Mouse (Mus musculus) heart, adult 2 months (tissue): ENCODE measurements at regions not wholly inside any gene's neighbourhood (a gene's known extent, or its start where the extent isn't known, plus 50 kb on each side); places are given as distances from the start of the nearest gene placed in this dataset.
"Not testable (repeated sequence)": the region's sequence is repeated elsewhere in the genome, so short reads cannot be mapped to it uniquely, and the experiment has no call there.

Source experiments
- CTCF ChIP-seq: fragments of 200-600 bp; IDR thresholded peaks from 2 replicates; pipeline ENCODE4 v1.8.1; 2022; ENCODE audit warnings: antibody characterized with exemption, mild to moderate bottlenecking, moderate library complexity
- EP300 ChIP-seq: fragments of 200-500 bp; IDR thresholded peaks from 2 replicates; pipeline ENCODE4 v1.6.1; 2011; ENCODE audit warnings: low read depth, low read length, control low read depth; ENCODE audit not compliant: insufficient read depth
- POLR2A ChIP-seq: fragments of 200-500 bp; IDR thresholded peaks from 2 replicates; pipeline ENCODE4 v1.6.1; 2011; ENCODE audit warnings: mild to moderate bottlenecking, low read depth, low read length, control low read depth; ENCODE audit not compliant: insufficient read depth

GRCm38 (mm10) chr13:50912776-50913175, 187.9 kb upstream of the Spin1 start:
- not testable (repeated sequence) for TF ChIP-seq POLR2A, CTCF, EP300
